23 mouse cellular contexts compared by ENCODE assay signal in genomic region chr14:120685263-120685662, GRCm38 (mm10).
DNase-seq lines count a peak whose midpoint lies in the region; ATAC-seq and TF ChIP-seq lines count a peak whose summit lies in the region.
"Had no signal": no experiment of that assay in that cellular context is flagged by ENCODE, and none has a peak within 500 bp of the region (broad histone marks: within the 10 kb centered on the region; RNA-seq: fewer than 3 reads in every experiment).

No protein-coding gene starts in this region.

- peak; percentile 43 for ATAC-seq in forebrain, postnatal 0 days
- no peak for ATAC-seq in forebrain, embryonic 14.5 days
- ATAC-seq in hindbrain, postnatal 0 days: 0 out of 2 replicates have a peak, but pooled peaks have one; percentile 35
- no peak for ATAC-seq in hindbrain, embryonic 11.5 days (ENCODE audit: low FRiP score)
- peak; percentile 38; the same call in 1 of the 2 replicates for ATAC-seq in midbrain, postnatal 0 days (ENCODE audit: low FRiP score)
- ATAC-seq in midbrain, embryonic 13.5 days: no peak
- peak; percentile 57 for ATAC-seq in neural tube, embryonic 15.5 days (ENCODE audit: low FRiP score)
- ATAC-seq: activated CD4-positive, CD25-positive, alpha-beta regulatory T cell, adult 4 months; forebrain, embryonic 15.5 days; inflammation-experienced regulatory T-cells, adult 6 months; midbrain, embryonic 15.5 days had no signal

- H3K4me1 ChIP-seq in forebrain, postnatal 0 days (ENCODE audit: insufficient read depth): no peaks in the 10 kb centered on the region
- H3K4me1 ChIP-seq in forebrain, embryonic 14.5 days (ENCODE audit: control insufficient read depth, insufficient read depth, low read length): no peaks in the 10 kb centered on the region
- H3K4me1 ChIP-seq in hindbrain, postnatal 0 days (ENCODE audit: insufficient read depth, low read length): no peaks in the 10 kb centered on the region
- H3K4me1 ChIP-seq in hindbrain, embryonic 11.5 days (replicated peaks; ENCODE audit: control insufficient read depth, insufficient read depth, low read length): no peaks in the 10 kb centered on the region
- no peaks in the 10 kb centered on the region for H3K4me1 ChIP-seq in midbrain, postnatal 0 days (ENCODE audit: insufficient read depth, low read length)
- H3K4me1 ChIP-seq in midbrain, embryonic 13.5 days (replicated peaks): no peaks in the 10 kb centered on the region
- H3K4me1 ChIP-seq in neural tube, embryonic 15.5 days: no peaks in the 10 kb centered on the region
- H3K4me1 ChIP-seq: embryonic facial prominence, embryonic 15.5 days; forebrain, embryonic 15.5 days; limb, embryonic 15.5 days; midbrain, embryonic 15.5 days had no signal

- no peak for TF ChIP-seq CTCF in forebrain, postnatal 0 days (IDR thresholded peaks at IDR 0.05; ENCODE audit: low read depth)
- no peak for TF ChIP-seq CTCF in hindbrain, postnatal 0 days (IDR thresholded peaks at IDR 0.05; ENCODE audit: low read depth)
- no peak for TF ChIP-seq CTCF in midbrain, postnatal 0 days (IDR thresholded peaks at IDR 0.05)

- H3K27me3 ChIP-seq in forebrain, postnatal 0 days (ENCODE audit: insufficient read depth, low read length): no peaks in the 10 kb centered on the region
- H3K27me3 ChIP-seq in forebrain, embryonic 14.5 days (replicated peaks; ENCODE audit: control insufficient read depth, insufficient read depth, low read length): no peaks in the 10 kb centered on the region
- H3K27me3 ChIP-seq in hindbrain, postnatal 0 days (ENCODE audit: insufficient read depth, low read length): no peaks in the 10 kb centered on the region
- no peaks in the 10 kb centered on the region for H3K27me3 ChIP-seq in hindbrain, embryonic 11.5 days (ENCODE audit: control insufficient read depth, insufficient read depth, low read length)
- no peaks in the 10 kb centered on the region for H3K27me3 ChIP-seq in midbrain, postnatal 0 days (ENCODE audit: insufficient read depth, low read length)
- H3K27me3 ChIP-seq in midbrain, embryonic 13.5 days: no peaks in the 10 kb centered on the region
- H3K27me3 ChIP-seq in neural tube, embryonic 15.5 days (replicated peaks): no peaks in the 10 kb centered on the region
- H3K27me3 ChIP-seq: embryonic facial prominence, embryonic 15.5 days; forebrain, embryonic 15.5 days; limb, embryonic 15.5 days; midbrain, embryonic 15.5 days had no signal

- no peaks in the 10 kb centered on the region for H3K36me3 ChIP-seq in forebrain, postnatal 0 days (ENCODE audit: insufficient read depth)
- H3K36me3 ChIP-seq in forebrain, embryonic 14.5 days (ENCODE audit: control insufficient read depth, insufficient read depth, low read length): no peaks in the 10 kb centered on the region
- no peaks in the 10 kb centered on the region for H3K36me3 ChIP-seq in hindbrain, postnatal 0 days (ENCODE audit: insufficient read depth, low read length)
- no peaks in the 10 kb centered on the region for H3K36me3 ChIP-seq in hindbrain, embryonic 11.5 days (ENCODE audit: control insufficient read depth, insufficient read depth, low read length)
- H3K36me3 ChIP-seq in midbrain, postnatal 0 days (ENCODE audit: insufficient read depth, low read length): no peaks in the 10 kb centered on the region
- H3K36me3 ChIP-seq in midbrain, embryonic 13.5 days: no peaks in the 10 kb centered on the region
- no peaks in the 10 kb centered on the region for H3K36me3 ChIP-seq in neural tube, embryonic 15.5 days
- H3K36me3 ChIP-seq: embryonic facial prominence, embryonic 15.5 days; forebrain, embryonic 15.5 days; limb, embryonic 15.5 days; midbrain, embryonic 15.5 days had no signal

- H3K4me3 ChIP-seq in forebrain, postnatal 0 days (ENCODE audit: low read depth, low read length): no peak overlapping the region
- no peak overlapping the region for H3K4me3 ChIP-seq in forebrain, embryonic 14.5 days (ENCODE audit: low read depth, low read length)
- H3K4me3 ChIP-seq in hindbrain, postnatal 0 days (ENCODE audit: low read length): no peak overlapping the region
- H3K4me3 ChIP-seq in hindbrain, embryonic 11.5 days (ENCODE audit: low read depth, low read length): no peak overlapping the region
- H3K4me3 ChIP-seq in midbrain, postnatal 0 days (ENCODE audit: low read depth, low read length): no peak overlapping the region
- no peak overlapping the region for H3K4me3 ChIP-seq in midbrain, embryonic 13.5 days (replicated peaks)
- H3K4me3 ChIP-seq in neural tube, embryonic 15.5 days (replicated peaks): no peak overlapping the region
- H3K4me3 ChIP-seq: embryonic facial prominence, embryonic 15.5 days; forebrain, embryonic 15.5 days; heart, adult 2 months; limb, embryonic 15.5 days; midbrain, embryonic 15.5 days; myocyte had no signal

- H3K9me3 ChIP-seq in forebrain, postnatal 0 days (ENCODE audit: low read length): no peaks in the 10 kb centered on the region
- H3K9me3 ChIP-seq in forebrain, embryonic 14.5 days (replicated peaks; ENCODE audit: control insufficient read depth, low read length): no peaks in the 10 kb centered on the region
- H3K9me3 ChIP-seq in hindbrain, postnatal 0 days (ENCODE audit: low read length): no peaks in the 10 kb centered on the region
- H3K9me3 ChIP-seq in hindbrain, embryonic 11.5 days (ENCODE audit: control insufficient read depth, low read length): no peaks in the 10 kb centered on the region
- H3K9me3 ChIP-seq in midbrain, postnatal 0 days (ENCODE audit: low read length): no peaks in the 10 kb centered on the region
- no peaks in the 10 kb centered on the region for H3K9me3 ChIP-seq in midbrain, embryonic 13.5 days
- H3K9me3 ChIP-seq in neural tube, embryonic 15.5 days (replicated peaks): no peaks in the 10 kb centered on the region
- H3K9me3 ChIP-seq: embryonic facial prominence, embryonic 15.5 days; forebrain, embryonic 15.5 days; limb, embryonic 15.5 days; midbrain, embryonic 15.5 days had no signal

- no peak for DNase-seq in forebrain, postnatal 0 days
- DNase-seq in forebrain, embryonic 14.5 days (ENCODE audit: low spot score): no peak
- DNase-seq in hindbrain, postnatal 0 days (ENCODE audit: low spot score): no peak
- no peak for DNase-seq in hindbrain, embryonic 11.5 days (ENCODE audit: low spot score)
- DNase-seq in midbrain, postnatal 0 days (ENCODE audit: low spot score): no peak
- DNase-seq: adrenal gland, postnatal 10 days; cerebellum, adult 8-10 months; cerebellum, postnatal 36 days; gastrocnemius, postnatal 25 days; heart, adult 2 months; kidney, adult 18-20 months; layer of hippocampus, adult 9-11 months; left cerebral cortex, postnatal 4 days had no signal

- no peak overlapping the region for H3K4me2 ChIP-seq in forebrain, postnatal 0 days (ENCODE audit: low read depth)
- no peak overlapping the region for H3K4me2 ChIP-seq in forebrain, embryonic 14.5 days (ENCODE audit: low read length)
- no peak overlapping the region for H3K4me2 ChIP-seq in hindbrain, postnatal 0 days (ENCODE audit: low read depth, low read length)
- H3K4me2 ChIP-seq in hindbrain, embryonic 11.5 days (replicated peaks; ENCODE audit: low read depth, low read length): no peak overlapping the region
- H3K4me2 ChIP-seq in midbrain, postnatal 0 days (ENCODE audit: low read depth, low read length, poor library complexity, severe bottlenecking): no peak overlapping the region
- H3K4me2 ChIP-seq in midbrain, embryonic 13.5 days (replicated peaks): no peak overlapping the region
- H3K4me2 ChIP-seq in neural tube, embryonic 15.5 days: no peak overlapping the region
- H3K4me2 ChIP-seq: embryonic facial prominence, embryonic 15.5 days; forebrain, embryonic 15.5 days; limb, embryonic 15.5 days; midbrain, embryonic 15.5 days had no signal

- no peak overlapping the region for H3K9ac ChIP-seq in forebrain, postnatal 0 days
- no peak overlapping the region for H3K9ac ChIP-seq in forebrain, embryonic 14.5 days (ENCODE audit: low read length)
- H3K9ac ChIP-seq in hindbrain, postnatal 0 days (replicated peaks; ENCODE audit: low read length): no peak overlapping the region
- no peak overlapping the region for H3K9ac ChIP-seq in hindbrain, embryonic 11.5 days (ENCODE audit: low read depth, low read length)
- H3K9ac ChIP-seq in midbrain, postnatal 0 days (replicated peaks; ENCODE audit: low read length, poor library complexity, severe bottlenecking): no peak overlapping the region
- H3K9ac ChIP-seq in midbrain, embryonic 13.5 days (replicated peaks): no peak overlapping the region
- H3K9ac ChIP-seq in neural tube, embryonic 15.5 days (replicated peaks): no peak overlapping the region
- H3K9ac ChIP-seq: embryonic facial prominence, embryonic 15.5 days; forebrain, embryonic 15.5 days; limb, embryonic 15.5 days; liver, embryonic 14.5 days; midbrain, embryonic 15.5 days had no signal

- H3K27ac ChIP-seq in forebrain, postnatal 0 days (ENCODE audit: low read depth, low read length): no peak overlapping the region
- no peak overlapping the region for H3K27ac ChIP-seq in forebrain, embryonic 14.5 days (ENCODE audit: low read depth, low read length)
- no peak overlapping the region for H3K27ac ChIP-seq in hindbrain, postnatal 0 days
- no peak overlapping the region for H3K27ac ChIP-seq in hindbrain, embryonic 11.5 days (ENCODE audit: low read depth, low read length)
- no peak overlapping the region for H3K27ac ChIP-seq in midbrain, postnatal 0 days (ENCODE audit: low read depth, low read length)
- no peak overlapping the region for H3K27ac ChIP-seq in midbrain, embryonic 13.5 days
- 0 out of 2 replicates have a peak overlapping the region, but pooled peaks have one; percentile 56 for H3K27ac ChIP-seq in neural tube, embryonic 15.5 days (replicated peaks)
- H3K27ac ChIP-seq: embryonic facial prominence, embryonic 15.5 days; forebrain, embryonic 15.5 days; heart, adult 2 months; limb, embryonic 15.5 days; liver, embryonic 14.5 days; midbrain, embryonic 15.5 days had no signal

- 81% methylated on average over 4 of the region's 4 CpGs for WGBS in forebrain, postnatal 0 days
- 82% methylated on average over 4 of the region's 4 CpGs for WGBS in forebrain, embryonic 14.5 days
- 81% methylated on average over 4 of the region's 4 CpGs for WGBS in hindbrain, postnatal 0 days
- 86% methylated on average over 4 of the region's 4 CpGs for WGBS in hindbrain, embryonic 11.5 days
- 73% methylated on average over 4 of the region's 4 CpGs for WGBS in midbrain, postnatal 0 days
- WGBS in midbrain, embryonic 13.5 days: 85% methylated on average over 4 of the region's 4 CpGs
- 76% methylated on average over 4 of the region's 4 CpGs for WGBS in neural tube, embryonic 15.5 days

Comparison
In these comparisons a context has a peak if more than half of its experiments do, and no peak if none do; other contexts are left out.
1. ATAC-seq: peak in forebrain, postnatal 0 days (single experiment), hindbrain, postnatal 0 days (single experiment), midbrain, postnatal 0 days (single experiment) and neural tube, embryonic 15.5 days (single experiment); none in forebrain, embryonic 14.5 days (single experiment), hindbrain, embryonic 11.5 days (single experiment) and midbrain, embryonic 13.5 days (single experiment).